Mouse (Mus musculus): ENCODE data around the gene Ppp1r16b.

DNA sequence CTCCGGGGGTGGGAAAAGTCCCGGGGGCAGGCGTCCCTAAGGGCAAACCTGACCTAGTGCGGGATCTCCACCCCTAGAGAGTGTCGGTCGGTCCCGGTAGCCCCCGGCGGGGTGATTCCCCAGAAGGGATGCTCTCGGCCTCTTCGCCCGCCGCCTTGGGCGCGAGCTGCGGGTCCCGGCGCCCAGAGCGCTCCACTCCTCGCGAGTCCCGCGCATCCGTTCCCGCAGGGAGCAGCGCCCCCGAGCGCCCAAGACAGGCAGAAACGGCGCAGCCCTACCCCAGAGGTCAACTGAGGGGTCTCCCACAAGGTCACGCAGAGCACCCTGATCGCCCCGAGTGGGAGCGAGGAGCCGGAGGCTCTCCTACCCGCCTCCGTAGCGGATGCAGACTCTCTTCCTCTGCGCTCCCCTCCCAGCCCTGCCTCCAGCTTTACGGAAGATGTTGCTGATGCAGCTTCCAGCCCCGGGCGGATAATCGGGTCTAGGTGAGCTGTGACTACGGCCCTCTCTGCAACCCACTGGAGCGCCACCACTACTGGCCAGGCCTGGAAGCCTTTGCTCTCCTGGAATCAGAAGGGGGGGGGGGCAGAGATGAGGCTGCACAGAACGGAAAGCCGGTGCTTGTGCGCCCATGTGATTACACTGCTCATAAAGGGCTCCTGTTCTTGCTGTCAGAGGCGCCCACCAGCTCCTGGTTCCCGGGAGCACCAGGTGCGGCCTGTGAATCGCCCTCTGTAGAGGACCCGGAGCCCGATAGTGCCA lies 2.7 kb downstream of the Ppp1r16b start:
- TF ChIP-seq CTCF (IDR thresholded peaks at IDR 0.05; ENCODE audit: borderline replicate concordance, control insufficient read depth, extremely low read depth, insufficient read depth, low read length, poor library complexity) (no peak), POLR2A (IDR thresholded peaks at IDR 0.05; ENCODE audit: control insufficient read depth, extremely low read depth, insufficient read depth, low read length, poor library complexity) (no peak)
